Mouse (Mus musculus) B cell, adult 2 months (primary cell): ENCODE measurements at regions not wholly inside any gene's neighbourhood (a gene's known extent, or its start where the extent isn't known, plus 50 kb on each side); places are given as distances from the start of the nearest gene placed in this dataset.

Source experiments
- DNase-seq, 2 experiments: peaks; one replicate each; pipeline ENCODE4 v3.0.0; 2022

- DNase-seq = no peak
These were observed 611.7 kb upstream of the Castor2 start for GRCm38 (mm10) chr5:133487806-133488290.

GRCm38 (mm10) chr5:133482291-133483086, 617.0 kb upstream of the Castor2 start:
- DNase-seq = no peak

- no peak for DNase-seq
These were observed 620.3 kb upstream of the Castor2 start for GRCm38 (mm10) chr5:133479205-133479604.

- no peak for DNase-seq
These were observed 646.0 kb upstream of the Castor2 start for GRCm38 (mm10) chr5:133453349-133454049.

- DNase-seq = no peak
These were observed 649.6 kb upstream of the Castor2 start for GRCm38 (mm10) chr5:133449926-133450325.

GRCm38 (mm10) chr5:133400826-133401225, 698.7 kb upstream of the Castor2 start:
- DNase-seq = no peak

GRCm38 (mm10) chr5:133389896-133390295, 709.6 kb upstream of the Castor2 start:
- no peak for DNase-seq

GRCm38 (mm10) chr5:133389023-133389840, 710.3 kb upstream of the Castor2 start:
- no peak for DNase-seq

- no peak for DNase-seq
These were observed 713.8 kb upstream of the Castor2 start for GRCm38 (mm10) chr5:133385374-133386349.

- no peak for DNase-seq
These were observed 733.7 kb upstream of the Castor2 start for GRCm38 (mm10) chr5:133365771-133366170.

- no peak for DNase-seq
These were observed 752.0 kb upstream of the Castor2 start for GRCm38 (mm10) chr5:133347516-133347915.

- no peak for DNase-seq
These were observed 757.5 kb upstream of the Castor2 start for GRCm38 (mm10) chr5:133341973-133342372.

GRCm38 (mm10) chr5:133320626-133321025, 777.5 kb upstream of the Auts2 start:
- DNase-seq = no peak

GRCm38 (mm10) chr5:133320206-133320605, 777.1 kb upstream of the Auts2 start:
- no peak for DNase-seq

GRCm38 (mm10) chr5:133314031-133314430, 770.9 kb upstream of the Auts2 start:
- no peak for DNase-seq

GRCm38 (mm10) chr5:133310979-133311890, 768.1 kb upstream of the Auts2 start:
- no peak for DNase-seq

GRCm38 (mm10) chr5:133267887-133268286, 724.7 kb upstream of the Auts2 start:
- DNase-seq = no peak

GRCm38 (mm10) chr5:133267356-133267755, 724.2 kb upstream of the Auts2 start:
- DNase-seq = no peak

- DNase-seq = no peak
These were observed 721.8 kb upstream of the Auts2 start for GRCm38 (mm10) chr5:133264976-133265375.

GRCm38 (mm10) chr5:133218801-133219200, 675.7 kb upstream of the Auts2 start:
- no peak for DNase-seq

GRCm38 (mm10) chr5:133198546-133198945, 655.4 kb upstream of the Auts2 start:
- DNase-seq = no peak
